Mouse (Mus musculus) myocyte (in vitro differentiated cells): ENCODE measurements around the gene Zfpl1. TPM values are rescaled to one million over a fixed set of nuclear protein-coding genes. Genes with fewer than 3 reads are reported as not detected.

Experiments
- H3K27me3 ChIP-seq: one replicate; pipeline ENCODE4 v1.6.1; 2011; ENCODE audit not compliant: control insufficient read depth, insufficient read depth, insufficient read length
- H3K36me3 ChIP-seq: one replicate; pipeline ENCODE4 v1.6.1; 2011; ENCODE audit not compliant: control insufficient read depth, insufficient read depth
- H3K4me2 ChIP-seq: one replicate; pipeline ENCODE4 v1.6.1; 2011; ENCODE audit warnings: low read depth, control low read depth
- H3K4me3 ChIP-seq: one replicate; pipeline ENCODE4 v1.5.1; 2011; ENCODE audit warnings: mild to moderate bottlenecking, control low read depth, moderate library complexity
- H3K79me2 ChIP-seq: one replicate; pipeline ENCODE4 v1.6.1; 2011; ENCODE audit not compliant: control insufficient read depth, insufficient read depth
- H3ac ChIP-seq: one replicate; pipeline ENCODE4 v1.6.1; 2011; ENCODE audit not compliant: control insufficient read depth, insufficient read length
- CEBPB ChIP-seq: IDR thresholded peaks from 2 replicates; pipeline ENCODE4 v1.6.1; 2011; ENCODE audit warnings: mild to moderate bottlenecking, moderate library complexity; ENCODE audit not compliant: poor library complexity, insufficient read depth, severe bottlenecking
- E2F4 ChIP-seq: IDR thresholded peaks from one replicate; pipeline ENCODE4 v1.6.1; 2011; ENCODE audit warnings: mild to moderate bottlenecking, control low read depth, moderate library complexity; ENCODE audit not compliant: insufficient read depth
- MAX ChIP-seq: IDR thresholded peaks from one replicate; pipeline ENCODE4 v1.6.1; 2011; ENCODE audit warnings: low read depth, mild to moderate bottlenecking, control low read depth
- MYOD1 ChIP-seq, 3 experiments: IDR thresholded peaks; one replicate each; pipeline ENCODE4 v1.6.1; 2011; ENCODE audit warnings: control low read depth in 2 of 3, low read depth in 2 of 3, mild to moderate bottlenecking in 2 of 3, moderate library complexity in 1 of 3; ENCODE audit not compliant: insufficient read length in 2 of 3, control insufficient read depth in 1 of 3
- MYOG ChIP-seq, 3 experiments: IDR thresholded peaks; one replicate each; pipeline ENCODE4 v1.6.1; 2011; ENCODE audit warnings: control low read depth in 2 of 3, low read depth in 2 of 3, mild to moderate bottlenecking in 2 of 3; ENCODE audit not compliant: insufficient read length in 2 of 3, control insufficient read depth in 1 of 3, insufficient read depth in 1 of 3
- POLR2A ChIP-seq: IDR thresholded peaks from one replicate; pipeline ENCODE4 v1.6.1; 2011; ENCODE audit warnings: low read depth, mild to moderate bottlenecking, control low read depth, moderate library complexity; ENCODE audit not compliant: insufficient read length
- POLR2AphosphoS2 ChIP-seq: IDR thresholded peaks from one replicate; pipeline ENCODE4 v1.6.1; 2011; ENCODE audit warnings: low read depth, control low read depth; ENCODE audit not compliant: insufficient read length
- REST ChIP-seq: IDR thresholded peaks from one replicate; pipeline ENCODE4 v1.6.1; 2011; ENCODE audit warnings: mild to moderate bottlenecking, control low read depth, moderate library complexity; ENCODE audit not compliant: insufficient read depth, insufficient read length
- SRF ChIP-seq: IDR thresholded peaks from one replicate; pipeline ENCODE4 v1.6.1; 2011; ENCODE audit warnings: low read depth; ENCODE audit not compliant: control insufficient read depth, insufficient read length
- TCF12 ChIP-seq: IDR thresholded peaks from one replicate; pipeline ENCODE4 v1.6.1; 2011; ENCODE audit warnings: mild to moderate bottlenecking, control low read depth; ENCODE audit not compliant: poor library complexity, insufficient read depth, severe bottlenecking
- TCF3 ChIP-seq: IDR thresholded peaks from one replicate; pipeline ENCODE4 v1.6.1; 2011; ENCODE audit warnings: low read depth, control low read depth; ENCODE audit not compliant: insufficient read length
- USF1 ChIP-seq: IDR thresholded peaks from one replicate; pipeline ENCODE4 v1.6.1; 2011; ENCODE audit warnings: low read depth, mild to moderate bottlenecking, control low read depth, moderate library complexity
- polyA plus RNA-seq: library from polyadenylated mRNA; unstranded; fragments of >200 nt; fragmentation: generic; extraction: Trizol; gene quantifications from one replicate; pipeline ENCODE4 v1.2.1, GENCODE M21; 2012; ENCODE audit warnings: missing spikeins

The Zfpl1 gene
- polyA plus RNA-seq, 1 experiment, result 68.5 TPM

- H3K4me3 ChIP-seq, result no peak overlapping the region
Observed at GRCm38 (mm10) chr19:6069851-6070250, 14.9 kb downstream of the Zfpl1 start.

GRCm38 (mm10) chr19:6068951-6069350, 15.8 kb downstream of the Zfpl1 start:
- no peak overlapping the region for H3K4me2 ChIP-seq
- H3K27me3 ChIP-seq, result no peaks in the 10 kb centered on the region
- peaks cover 3% of the 10 kb centered on the region for H3K36me3 ChIP-seq
- no peak overlapping the region for H3ac ChIP-seq
- TF ChIP-seq REST (no peak), SRF (no peak), POLR2A (no peak), TCF3 (no peak), POLR2AphosphoS2 (no peak), MYOG (IDR thresholded peaks at IDR 0.05; ENCODE audit: control insufficient read depth in 1 of 3, insufficient read depth in 1 of 3, insufficient read length in 2 of 3, low read depth in 2 of 3) (no peak), TCF12 (no peak), E2F4 (no peak), CEBPB (no peak)
- peaks cover 5% of the 10 kb centered on the region for H3K79me2 ChIP-seq
- no peak overlapping the region for H3K4me3 ChIP-seq

More at GRCm38 (mm10) chr19:6069851-6070250, 14.9 kb downstream of the Zfpl1 start:
- TF ChIP-seq E2F4 (no peak), MAX (no peak), SRF (no peak), REST (no peak)
- H3K27me3 ChIP-seq, result no peaks in the 10 kb centered on the region
- H3K4me2 ChIP-seq, result no peak overlapping the region
- peaks cover 5% of the 10 kb centered on the region for H3K79me2 ChIP-seq
- peaks cover 3% of the 10 kb centered on the region for H3K36me3 ChIP-seq
- no peak overlapping the region for H3ac ChIP-seq

- H3K36me3 ChIP-seq, result no peaks in the 10 kb centered on the region
- TF ChIP-seq CEBPB (no peak), POLR2AphosphoS2 (peak; percentile 16), E2F4 (peak; percentile 75), REST (no peak), POLR2A (no peak), TCF12 (no peak), MYOG (IDR thresholded peaks at IDR 0.05; ENCODE audit: control insufficient read depth in 1 of 3, insufficient read depth in 1 of 3, insufficient read length in 2 of 3, low read depth in 2 of 3) (peak in 2 of 3 experiments; percentile 38 to 42), SRF (no peak), MYOD1 (IDR thresholded peaks at IDR 0.05; ENCODE audit: control insufficient read depth in 1 of 3, insufficient read length in 2 of 3, low read depth in 2 of 3) (peak in 1 of 3 experiments; percentile 43), USF1 (no peak), MAX (no peak)
- H3K4me3 ChIP-seq, result peak within 1 kb of the TSS; percentile 41
- peak within 1 kb of the TSS; percentile 99 for H3K4me2 ChIP-seq
- peak within 1 kb of the TSS; percentile 17 for H3ac ChIP-seq
- H3K27me3 ChIP-seq, result no peaks in the 10 kb centered on the region
- peaks cover 11% of the 10 kb centered on the region for H3K79me2 ChIP-seq
Observed at GRCm38 (mm10) chr19:6067724-6068415, 16.9 kb downstream of the Zfpl1 start, which contains the start of gene Tm7sf2. Gene Tm7sf2, minus strand, starts transcription at chr19:6068373.

- no peaks in the 10 kb centered on the region for H3K27me3 ChIP-seq
- H3K79me2 ChIP-seq, result peaks cover 18% of the 10 kb centered on the region
- no peak for TF ChIP-seq E2F4
- peak; percentile 83 for TF ChIP-seq POLR2AphosphoS2
- TF ChIP-seq TCF12, result no peak
- peak overlapping the region; percentile 41 for H3K4me3 ChIP-seq
- peak overlapping the region; percentile 99 for H3K4me2 ChIP-seq
- no peaks in the 10 kb centered on the region for H3K36me3 ChIP-seq
- H3ac ChIP-seq, result peak overlapping the region; percentile 17
Observed at GRCm38 (mm10) chr19:6067011-6067723, 17.6 kb downstream of the Zfpl1 start.

GRCm38 (mm10) chr19:6066571-6066970, 18.2 kb downstream of the Zfpl1 start:
- no peaks in the 10 kb centered on the region for H3K36me3 ChIP-seq
- no peaks in the 10 kb centered on the region for H3K27me3 ChIP-seq
- peak overlapping the region; percentile 99 for H3K4me2 ChIP-seq
- H3K4me3 ChIP-seq, result peak overlapping the region; percentile 41
- TF ChIP-seq POLR2AphosphoS2 (no peak), USF1 (no peak), POLR2A (no peak), MYOG (IDR thresholded peaks at IDR 0.05; ENCODE audit: control insufficient read depth in 1 of 3, insufficient read depth in 1 of 3, insufficient read length in 2 of 3, low read depth in 2 of 3) (no peak), E2F4 (no peak), TCF3 (no peak), CEBPB (no peak), MAX (no peak), TCF12 (no peak), SRF (no peak), MYOD1 (IDR thresholded peaks at IDR 0.05; ENCODE audit: control insufficient read depth in 1 of 3, insufficient read length in 2 of 3, low read depth in 2 of 3) (no peak), REST (no peak)
- peaks cover 23% of the 10 kb centered on the region for H3K79me2 ChIP-seq
- peak overlapping the region; percentile 17 for H3ac ChIP-seq
